Mouse (Mus musculus): ENCODE data around the gene Zyg11b.
A peak's percentile ranks its signal among the peaks of the same experiment; 100 is the strongest.

Zyg11b gene

DNA sequence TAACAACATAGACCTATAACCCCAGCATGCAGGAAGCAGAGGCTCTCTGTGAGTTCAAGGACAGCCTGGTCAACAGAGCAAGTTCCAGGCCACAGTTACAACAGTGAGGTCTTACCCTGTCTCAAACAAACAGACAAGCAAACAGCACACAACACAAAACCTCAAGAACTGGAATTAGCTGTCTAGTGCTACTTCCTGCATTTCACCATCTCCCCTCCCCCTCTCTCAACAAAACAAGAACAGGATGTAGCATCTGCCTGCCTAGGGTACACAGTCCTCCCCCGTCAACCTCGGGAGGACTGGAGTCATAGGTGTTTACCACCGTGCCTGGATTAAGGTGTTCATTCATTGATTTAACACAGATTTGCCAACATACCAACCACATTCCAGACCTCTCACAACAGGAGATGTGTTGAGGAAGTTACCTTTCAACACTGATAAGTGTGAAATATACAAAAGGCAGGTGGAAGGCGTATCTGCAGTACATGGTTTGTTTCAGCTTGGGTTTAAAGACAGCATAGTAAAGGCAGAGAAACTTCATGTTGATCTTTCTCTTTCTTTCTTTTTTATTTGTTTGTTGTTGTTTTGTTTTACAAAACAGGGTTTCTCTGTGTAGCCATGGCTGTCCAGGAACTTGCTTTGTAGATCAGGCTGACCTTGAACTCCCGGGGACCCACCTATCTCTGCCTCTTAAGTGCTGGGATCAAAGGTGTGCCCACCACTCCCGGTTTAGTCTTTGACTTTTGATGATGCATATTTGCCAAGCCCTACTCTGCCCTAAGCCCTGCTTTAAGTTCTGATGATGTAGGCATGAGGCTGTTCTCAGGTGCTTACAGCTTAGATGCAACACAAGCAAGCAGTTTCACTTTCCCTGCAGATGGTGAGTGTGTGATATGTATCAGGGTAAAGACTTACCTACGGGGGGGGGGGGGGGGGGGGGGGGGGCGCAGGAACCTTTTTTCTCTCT, 18.0 kb upstream of the Zyg11b start:
- DNase-seq, result no peak

DNA sequence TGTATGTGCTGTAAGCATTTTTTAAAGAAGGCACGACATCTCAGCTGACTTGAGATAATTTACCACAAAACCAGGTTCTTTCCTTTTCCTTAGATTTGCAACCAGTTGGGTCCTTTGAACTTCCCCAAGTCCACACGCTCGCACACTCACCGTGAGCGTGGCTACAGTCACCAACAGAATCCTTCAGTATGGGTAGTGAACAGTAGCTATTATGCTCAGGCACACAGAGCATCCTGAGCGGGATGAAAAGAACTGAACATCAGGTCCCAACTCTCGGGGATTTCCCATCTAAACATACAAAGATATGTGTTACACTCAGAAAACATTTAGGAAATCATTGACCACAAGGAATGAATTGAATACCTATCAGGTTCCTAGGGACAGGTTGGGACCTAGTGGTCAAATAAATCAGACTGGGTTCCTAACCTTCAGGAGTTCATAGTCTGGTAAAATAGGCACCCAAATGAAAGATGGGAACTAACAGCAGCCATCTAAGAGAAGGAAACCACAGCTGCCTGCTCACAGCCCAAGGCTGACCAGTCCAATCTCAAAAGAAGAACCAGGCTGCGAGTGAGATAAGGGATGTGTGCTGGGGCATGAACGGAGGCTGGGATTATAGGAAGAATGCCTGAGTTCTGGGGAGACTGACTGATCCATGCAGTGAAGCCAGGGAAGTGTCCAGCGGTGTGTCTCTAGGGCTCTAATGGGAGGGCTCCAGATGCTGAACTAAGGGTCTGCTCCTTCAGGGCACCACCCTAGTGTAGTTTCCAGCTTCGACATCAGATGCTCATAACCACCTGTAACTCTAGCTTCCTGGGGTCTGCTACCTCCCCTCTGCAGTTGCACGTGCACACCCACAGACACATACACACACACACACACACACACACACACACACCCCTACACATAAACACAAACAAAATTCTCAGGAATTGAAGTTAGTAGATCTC, 17.0 kb upstream of the Zyg11b start:
- DNase-seq, result no peak

DNA sequence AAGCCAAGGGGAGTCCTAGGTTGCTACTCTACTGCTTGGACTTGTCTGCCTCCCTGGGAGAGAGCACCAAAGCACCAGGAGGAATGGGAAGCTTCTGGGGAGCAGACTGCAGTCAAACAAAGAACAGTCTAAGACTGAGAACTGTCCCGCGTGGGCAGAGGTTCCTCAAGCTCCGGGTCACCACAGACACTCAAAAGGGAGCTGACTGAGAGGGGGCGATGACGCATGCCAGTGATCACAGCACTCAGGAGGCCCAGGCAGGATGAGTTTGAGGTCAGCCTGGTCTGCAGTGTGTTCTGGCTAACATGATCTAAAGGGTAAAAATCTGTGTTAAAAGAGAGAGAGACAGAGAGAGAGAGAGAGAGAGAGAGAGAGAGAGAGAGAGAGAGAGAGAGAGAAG, 13.1 kb upstream of the Zyg11b start:
- no peak for DNase-seq

DNA sequence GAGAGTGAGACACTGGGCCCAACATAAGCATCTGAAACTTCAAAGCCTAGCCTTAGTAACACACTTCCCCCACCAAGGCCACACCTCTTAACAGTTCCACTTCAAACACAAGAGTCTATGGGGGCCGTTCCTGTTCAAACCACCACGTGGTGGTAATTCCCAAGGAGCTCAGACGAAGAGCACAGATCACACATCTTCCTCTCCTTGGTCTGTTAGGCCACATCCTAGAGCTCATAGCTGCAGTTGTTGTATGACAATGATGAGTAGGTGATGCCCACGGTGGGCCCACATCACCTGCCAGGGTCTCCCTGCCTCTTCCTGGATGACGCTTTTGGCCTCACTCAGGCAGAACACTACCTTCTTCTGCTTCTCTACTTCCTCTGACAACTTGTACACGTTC, 9.8 kb upstream of the Zyg11b start:
- no peak for DNase-seq

DNA sequence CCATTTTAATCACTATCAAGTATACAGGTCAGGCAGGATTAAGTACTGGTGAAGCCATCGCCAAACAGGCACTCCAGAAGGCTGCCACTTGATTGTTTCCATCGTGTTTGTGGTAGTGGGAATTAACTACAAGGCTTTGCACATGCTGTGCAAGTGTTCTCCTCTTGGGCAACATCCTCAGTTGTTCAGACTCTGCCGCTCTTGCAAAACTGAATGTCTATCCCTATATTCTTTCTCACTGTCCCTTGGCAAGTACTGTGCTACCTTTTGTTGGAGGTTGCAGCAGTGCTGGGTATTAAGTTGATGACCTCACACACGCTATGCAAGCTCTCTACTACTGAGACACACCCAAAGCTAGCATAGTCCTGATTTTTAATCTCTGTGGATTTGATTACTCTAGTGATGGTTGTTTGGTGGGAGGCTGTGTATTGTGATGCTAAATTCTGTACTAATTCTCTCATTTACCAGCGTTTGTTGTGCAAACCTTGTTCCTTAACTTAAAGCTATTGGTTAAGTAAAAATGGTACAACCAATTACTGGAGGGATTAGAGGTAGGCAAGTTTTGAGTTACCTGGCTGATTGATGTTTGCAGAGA, 1.5 kb upstream of the Zyg11b start:
- no peak for DNase-seq

DNA sequence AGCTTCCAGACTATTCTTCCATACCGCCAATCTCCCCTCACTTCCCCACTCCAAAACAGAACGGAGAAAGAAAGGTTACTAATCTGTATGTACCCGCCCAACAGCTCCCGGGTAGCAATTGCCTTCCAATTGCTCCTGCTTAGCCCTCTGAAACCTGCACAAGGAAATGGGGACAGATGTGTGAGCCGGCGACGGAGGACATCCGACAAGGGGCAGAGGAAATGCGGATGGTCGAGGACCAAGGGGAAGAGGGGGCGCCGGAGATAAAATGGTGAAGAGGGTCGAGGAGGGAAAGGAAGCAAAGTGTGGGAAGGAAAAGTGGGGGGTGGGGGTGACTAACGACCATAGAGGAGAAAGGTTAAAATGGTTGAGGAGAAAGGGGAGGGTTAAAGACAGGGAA, 630 bp downstream of the Zyg11b start:
- DNase-seq, result no peak

DNA sequence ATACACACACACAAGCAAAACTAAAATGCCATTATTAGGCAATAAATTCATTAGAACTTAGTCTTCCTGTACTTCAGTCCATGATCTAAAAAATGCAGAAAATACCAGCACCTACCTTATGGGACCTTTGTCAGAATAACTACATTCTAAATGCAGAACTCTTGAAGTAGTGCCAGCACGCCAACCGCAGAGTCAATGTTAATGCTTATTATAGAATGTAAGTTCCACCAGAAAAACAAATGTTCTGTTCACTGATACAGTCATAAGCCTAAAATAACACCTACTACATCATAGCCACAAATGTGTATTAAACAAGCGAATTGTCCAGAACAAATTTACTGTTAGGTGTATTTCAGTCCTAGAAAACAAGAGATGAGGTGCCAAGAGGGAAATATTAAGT, 23.9 kb downstream of the Zyg11b start:
- DNase-seq, result peak; percentile 49

DNA sequence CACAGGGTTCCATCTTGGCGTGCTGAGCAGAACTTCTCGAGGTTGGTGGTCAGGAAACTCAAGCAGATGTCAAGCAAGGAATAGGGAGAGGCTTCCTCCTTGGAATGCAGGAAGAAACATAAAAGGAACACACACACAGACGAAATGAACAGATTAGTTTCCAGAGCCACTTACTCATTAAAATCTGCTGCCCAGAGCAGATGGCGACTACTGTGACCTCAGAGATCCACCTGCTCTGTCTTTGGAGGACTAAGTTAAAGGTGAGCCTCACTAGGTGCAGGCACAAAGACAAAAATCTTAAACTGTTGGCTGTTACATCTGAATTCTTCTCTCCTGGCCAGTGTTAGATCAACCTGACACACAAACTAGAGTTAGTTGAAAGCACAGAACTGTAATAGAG, 28.6 kb downstream of the Zyg11b start:
- DNase-seq, result no peak

DNA sequence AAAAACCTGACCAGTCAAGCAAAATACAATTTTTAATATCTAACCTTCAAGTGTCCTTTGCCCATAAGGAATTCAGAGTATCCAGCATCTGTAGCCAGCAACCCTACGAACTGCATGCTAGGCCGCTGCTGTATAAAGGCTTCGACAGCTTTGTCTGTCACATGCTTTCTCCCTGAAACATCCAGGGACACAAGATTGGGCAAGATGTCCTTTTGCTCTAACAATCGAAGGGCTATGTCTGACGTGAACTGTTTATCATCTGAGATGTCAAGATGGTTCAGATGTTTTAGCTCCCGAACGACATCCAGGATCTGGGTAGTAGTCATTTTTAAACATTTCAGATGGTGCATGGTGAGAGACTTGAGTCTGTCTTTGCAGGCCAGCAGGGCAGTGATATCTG, 35.1 kb downstream of the Zyg11b start:
- no peak for DNase-seq

DNA sequence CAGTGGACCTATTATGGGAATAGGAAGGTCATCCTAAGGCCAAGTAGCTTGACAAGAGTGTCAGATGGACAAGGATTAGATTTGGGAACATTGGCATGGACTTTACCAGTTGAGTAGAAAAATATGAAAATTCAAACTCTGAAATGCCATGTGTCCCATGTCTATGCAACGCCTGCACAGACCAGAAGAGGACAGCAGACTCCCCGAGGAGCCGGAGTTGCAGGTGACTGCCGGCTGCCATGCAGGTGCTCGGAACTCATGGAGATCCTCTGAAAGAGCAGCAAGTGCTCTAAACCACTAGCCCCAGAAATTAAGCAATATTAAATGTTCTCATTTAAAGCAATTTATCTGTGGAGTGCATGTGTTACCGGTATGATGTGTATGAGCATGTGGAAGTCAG, 47.6 kb downstream of the Zyg11b start:
- DNase-seq, result no peak

DNA sequence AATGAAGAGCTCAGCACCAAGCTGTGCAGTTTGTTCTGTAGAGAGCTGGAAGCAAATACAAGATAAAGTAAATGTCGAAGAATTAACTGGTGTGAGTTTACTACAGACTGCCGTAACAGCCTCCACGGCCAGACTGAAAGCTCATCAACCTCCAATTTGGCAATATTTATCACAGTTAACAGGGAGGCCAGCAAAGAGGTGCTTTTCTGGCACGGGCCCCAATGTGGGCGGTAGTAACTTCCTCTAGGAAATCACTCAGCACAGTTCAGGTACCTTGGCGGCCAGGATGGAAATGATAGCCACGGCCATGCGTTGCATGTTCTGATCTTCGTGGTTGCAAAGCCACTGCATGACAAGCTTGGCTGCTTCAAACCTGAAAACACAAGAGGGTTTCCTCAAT, 50.4 kb downstream of the Zyg11b start:
- DNase-seq, result no peak

DNA sequence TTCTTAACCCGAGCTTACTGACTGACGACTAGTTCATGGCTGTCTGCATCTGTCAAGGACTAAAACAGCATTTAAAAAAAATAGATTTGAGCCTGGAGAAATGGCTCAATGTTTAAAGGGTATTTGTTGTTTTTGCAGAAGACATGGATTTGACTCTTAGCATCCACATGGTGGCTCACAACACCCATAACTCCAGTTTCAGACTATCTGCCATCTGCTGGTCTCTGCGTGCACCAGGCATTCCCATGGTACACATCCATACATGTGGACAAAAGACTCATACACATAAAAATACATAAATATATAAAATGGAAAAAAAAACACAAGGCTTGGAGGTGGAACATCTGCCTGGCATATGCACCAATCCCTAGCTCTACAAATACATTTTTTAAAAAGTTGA, 51.6 kb downstream of the Zyg11b start:
- no peak for DNase-seq

DNA sequence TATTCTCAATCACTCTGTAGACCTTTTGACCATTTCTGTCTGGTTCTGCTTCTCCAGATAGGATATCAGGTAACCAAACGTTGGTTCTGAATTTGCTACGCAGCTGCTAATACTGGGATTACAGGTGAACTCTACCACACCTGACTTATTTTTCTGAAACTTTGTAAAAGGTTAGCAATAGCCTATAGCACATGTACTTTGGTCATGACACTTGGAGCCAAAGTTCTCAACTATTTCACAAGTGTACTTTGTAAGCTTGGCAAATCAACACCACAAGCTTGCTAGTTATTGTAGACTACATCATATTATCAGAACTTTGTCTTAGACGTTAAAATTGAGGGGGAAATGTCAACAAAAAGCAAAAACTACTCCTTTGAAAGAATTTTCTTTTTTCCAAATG, 67.2 kb downstream of the Zyg11b start:
- no peak for DNase-seq

DNA sequence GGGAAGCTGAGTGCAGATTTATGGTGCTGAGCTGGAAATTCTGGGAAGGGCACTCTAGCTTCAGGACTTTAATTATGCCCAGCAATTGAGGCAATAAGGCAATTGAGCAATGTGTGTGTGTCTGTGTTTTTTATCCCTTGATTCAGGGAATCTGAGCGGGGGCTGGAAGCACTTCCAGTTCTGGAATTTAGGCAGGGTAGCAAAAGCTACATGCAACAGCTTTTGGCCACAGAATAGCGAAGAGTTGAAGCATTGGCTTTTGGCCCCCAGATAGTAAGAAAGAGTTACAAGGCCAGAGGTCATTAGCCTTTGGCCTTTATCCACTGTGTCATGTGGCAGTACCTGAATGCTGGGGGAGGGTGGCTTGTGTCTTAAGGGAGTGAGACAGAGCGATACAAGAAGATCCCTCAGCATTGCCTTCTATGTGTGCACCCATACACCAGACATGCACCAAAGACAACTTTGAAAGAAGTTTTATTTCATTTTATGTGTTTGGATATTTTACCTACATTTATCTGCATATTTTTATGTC, 75.5 kb downstream of the Zyg11b start:
- DNase-seq, result no peak

DNA sequence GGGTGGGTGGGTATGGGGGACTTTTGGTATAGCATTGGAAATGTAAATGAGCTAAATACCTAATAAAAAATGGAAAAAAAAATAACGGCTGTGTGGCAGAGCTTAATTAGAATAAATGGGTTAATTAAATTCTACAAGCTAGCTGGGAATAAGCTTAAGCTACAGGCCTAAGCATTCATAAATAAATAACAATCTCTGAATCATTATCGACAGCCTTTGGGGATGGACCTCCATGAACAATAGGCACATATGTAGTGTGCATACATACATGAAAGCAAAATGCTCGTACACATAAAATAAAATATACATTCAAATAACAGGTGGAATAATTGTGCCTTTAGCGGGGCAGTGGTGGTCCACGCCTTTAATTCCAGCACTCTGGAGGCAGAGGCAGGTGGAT, 78.4 kb downstream of the Zyg11b start:
- DNase-seq, result no peak

DNA sequence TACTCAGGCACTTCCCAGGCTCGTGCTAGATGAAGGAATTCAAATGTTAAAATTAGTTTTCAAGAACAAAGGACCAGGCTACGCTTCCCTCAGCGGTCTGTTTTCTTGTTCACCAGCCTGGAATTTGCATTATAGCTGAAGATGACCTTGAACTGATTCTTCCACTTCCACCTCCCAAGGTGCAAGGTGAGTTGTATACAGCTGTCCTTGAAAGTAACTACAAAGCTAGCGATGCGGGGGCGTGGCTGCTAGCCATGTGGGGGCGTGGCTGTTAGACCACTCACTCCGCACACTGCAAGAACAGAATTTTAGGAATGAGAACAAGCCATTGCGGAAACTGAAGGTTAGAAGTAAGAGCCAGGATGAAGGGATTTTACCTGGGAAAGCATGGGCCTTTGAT, 81.9 kb downstream of the Zyg11b start:
- DNase-seq, result no peak

DNA sequence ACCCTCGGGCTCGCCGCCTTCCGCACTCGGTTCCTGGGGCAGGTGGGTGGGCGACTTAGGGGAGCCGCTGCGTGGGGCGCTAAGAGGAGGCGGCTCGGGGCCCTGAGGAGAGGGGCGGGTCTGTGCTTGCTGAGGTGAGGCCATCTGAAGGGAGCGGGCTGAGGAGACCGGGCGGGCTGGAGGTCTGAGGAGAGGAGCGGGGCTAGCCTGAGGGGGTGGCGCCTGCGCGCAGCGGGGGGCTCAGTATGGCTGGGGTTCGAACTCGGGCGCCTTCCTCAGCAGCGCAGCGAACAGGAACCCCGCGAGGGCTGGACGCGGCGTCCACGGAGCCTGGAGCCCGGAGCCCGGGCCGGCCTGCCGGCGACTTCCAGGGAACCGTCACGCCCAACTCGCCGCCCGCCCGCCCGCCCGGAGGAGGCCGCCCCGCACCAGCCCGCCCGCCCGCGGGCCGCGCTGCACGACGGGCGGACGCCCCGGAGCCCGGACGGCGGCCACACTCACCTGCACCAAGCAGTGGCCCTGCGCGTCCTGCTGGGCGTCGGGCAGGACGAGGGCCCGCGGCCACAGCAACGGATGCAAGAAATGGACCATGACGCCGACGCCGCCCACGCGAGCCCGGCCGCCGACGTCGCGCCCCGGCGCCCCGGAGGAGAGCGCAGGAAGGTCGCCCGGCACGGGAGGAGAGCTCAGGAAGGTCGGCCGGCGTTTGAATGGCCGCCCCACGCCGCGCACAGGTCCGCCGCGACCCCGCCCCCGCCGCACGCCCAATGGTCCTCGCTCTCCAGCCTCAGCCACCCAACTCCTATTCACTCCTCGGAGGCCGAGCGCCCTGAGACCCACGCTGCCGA, 83.3 kb downstream of the Zyg11b start, which contains the start of gene Zyg11a:
TSS of gene Zyg11a (minus strand) at position 717 of the 848 bp plus-strand sequence.
- no peak for DNase-seq

DNA sequence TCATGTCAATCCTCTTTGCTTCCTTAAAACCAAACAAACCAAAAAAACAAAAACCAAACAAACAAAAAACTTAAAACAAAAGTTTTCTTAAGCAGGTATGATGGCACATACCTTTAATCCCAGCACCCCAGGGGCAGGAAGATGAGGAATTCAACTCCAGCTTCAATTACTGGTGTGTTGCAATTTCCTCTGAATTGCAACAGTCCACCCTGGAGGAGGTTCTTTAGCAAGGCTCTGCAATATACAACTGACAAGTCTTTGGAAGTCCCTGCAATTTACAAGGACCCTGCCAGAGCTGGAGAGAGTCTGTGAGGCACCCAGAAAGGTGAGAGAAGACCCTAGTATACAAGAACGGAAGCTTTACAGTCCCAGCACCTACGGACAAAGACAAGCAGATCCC, 87.9 kb downstream of the Zyg11b start:
- no peak for DNase-seq

DNA sequence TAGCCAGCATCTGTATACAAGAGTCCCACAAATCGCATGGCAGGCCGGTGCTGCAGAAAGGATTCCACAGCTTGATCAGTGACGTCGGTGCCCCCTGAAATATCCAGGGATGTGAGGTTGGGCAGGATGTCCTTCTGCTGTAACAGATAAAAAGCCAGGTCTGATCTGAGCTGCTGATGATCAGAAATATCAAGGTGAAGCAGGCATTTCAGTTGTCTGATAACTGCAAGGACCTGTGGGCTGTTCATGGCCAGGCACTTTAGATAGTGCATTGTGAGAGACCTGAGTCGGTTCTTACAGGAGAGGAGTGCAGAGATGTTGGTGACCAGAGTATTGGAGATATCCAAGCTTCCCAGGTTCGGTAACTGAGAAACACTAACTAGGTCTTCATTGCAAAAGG, 96.3 kb downstream of the Zyg11b start:
- DNase-seq, result no peak

DNA sequence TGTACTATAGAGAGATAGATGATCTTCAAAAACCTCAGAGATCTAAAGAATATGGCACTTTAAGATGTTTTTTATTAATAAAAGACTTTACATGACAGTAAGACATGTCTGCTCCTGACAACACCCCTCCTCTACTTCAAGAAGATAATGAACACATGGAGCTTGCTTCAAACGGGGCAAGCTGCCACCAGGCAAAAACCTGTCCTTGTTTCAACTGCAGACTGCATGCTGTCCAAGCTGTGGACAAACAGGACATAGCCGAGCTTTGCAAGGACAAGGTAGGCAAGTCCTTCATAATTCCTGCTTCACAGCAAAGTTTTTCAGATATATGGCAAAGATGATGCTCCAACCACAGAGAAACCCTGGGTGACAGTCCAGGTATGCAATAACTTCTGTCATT, 101.7 kb downstream of the Zyg11b start:
- no peak for DNase-seq

DNA sequence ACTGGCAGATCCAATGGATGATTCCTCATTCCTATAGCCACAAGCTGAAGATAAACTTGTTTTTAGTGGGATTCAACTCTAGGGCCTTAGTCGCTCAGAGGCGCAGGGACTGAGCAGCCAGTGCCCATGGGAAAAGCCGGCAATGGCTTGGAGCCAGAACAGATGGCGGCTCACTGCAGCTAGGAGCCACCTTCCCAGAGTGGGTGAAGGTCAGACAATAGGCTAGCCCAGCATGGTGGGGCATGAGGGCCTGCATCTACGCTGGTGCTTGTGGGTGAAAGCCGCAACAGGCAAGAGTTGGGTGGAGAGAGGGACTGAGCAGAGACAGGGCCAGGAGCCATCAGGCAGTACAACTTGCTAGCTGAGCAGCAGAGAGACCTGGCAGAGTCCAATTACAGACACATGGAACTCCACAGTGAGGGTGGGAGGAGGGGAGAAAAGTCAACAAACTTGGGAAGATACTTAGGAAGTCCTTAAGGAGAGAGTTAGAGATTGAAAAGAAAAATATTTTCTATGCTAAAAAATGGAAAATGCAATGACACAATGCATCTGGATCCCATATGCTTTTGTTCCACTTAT, 104.5 kb downstream of the Zyg11b start:
- no peak for DNase-seq

Data from right cerebral cortex, adult 18-20 months (tissue).